ENCODE assay signal across 19 mouse cellular contexts in the genomic region with DNA sequence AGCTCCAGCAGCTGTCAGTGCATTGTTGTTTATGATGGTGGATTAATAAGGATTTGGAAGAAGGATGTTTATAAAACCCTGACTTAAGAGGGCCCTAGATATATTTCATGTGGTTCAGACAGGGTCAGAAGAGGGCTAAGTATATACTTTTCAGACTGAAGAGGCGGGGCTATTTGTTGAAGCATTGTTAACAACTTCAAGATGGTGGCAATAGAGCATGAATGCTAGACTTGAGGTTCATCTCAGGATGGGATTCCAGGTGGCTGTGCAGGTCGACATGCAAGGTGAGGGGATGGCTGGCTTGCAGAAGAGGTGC. TPM values are rescaled to one million over a fixed set of nuclear protein-coding genes. Genes with fewer than 3 reads are reported as not detected.
DNase-seq lines count a peak whose midpoint lies in the region; ATAC-seq and TF ChIP-seq lines count a peak whose summit lies in the region.
"Had no signal": no experiment of that assay in that cellular context is flagged by ENCODE, and none has a peak within 500 bp of the region (broad histone marks: within the 10 kb centered on the region; RNA-seq: fewer than 3 reads in every experiment).

No protein-coding gene starts in this region.

- TF ChIP-seq CTCF in layer of hippocampus, adult 2 months (conservative IDR thresholded peaks at IDR 0.05), result no peak
- no peak for TF ChIP-seq CTCF in intestine, postnatal 0 days (IDR thresholded peaks at IDR 0.05; ENCODE audit: low read depth)
- TF ChIP-seq CTCF in stomach, postnatal 0 days (IDR thresholded peaks at IDR 0.05; ENCODE audit: low read depth), result no peak
- no peak for TF ChIP-seq CTCF in kidney, adult 2 months (conservative IDR thresholded peaks at IDR 0.05; ENCODE audit: insufficient read depth, insufficient read length, low read depth, low read length)

- DNase-seq in heart, postnatal 25 days (ENCODE audit: low spot score), result no peak
- DNase-seq in layer of hippocampus, adult 2 months (ENCODE audit: low spot score in 2 of 2), result no peak
- no peak for DNase-seq in layer of hippocampus, adult 8-10 months (ENCODE audit: low spot score in 2 of 2)
- DNase-seq in stomach, postnatal 0 days (ENCODE audit: low spot score), result no peak
- no peak for DNase-seq in kidney, adult 2 months
- DNase-seq in gastrocnemius, postnatal 10 days, result no peak
- DNase-seq: adrenal gland, postnatal 14 days; cerebellum, adult 11-12 months; cerebellum, adult 9-10 months; cerebellum, postnatal 25 days; heart, adult 2 months; heart, postnatal 4 days had no signal

- H3K9ac ChIP-seq in heart, embryonic 13.5 days, result no peak overlapping the region
- no peak overlapping the region for H3K9ac ChIP-seq in intestine, postnatal 0 days (ENCODE audit: low read depth, low read length)
- H3K9ac ChIP-seq in stomach, postnatal 0 days (ENCODE audit: low read length), result no peak overlapping the region
- H3K9ac ChIP-seq: embryonic facial prominence, embryonic 12.5 days; forebrain, embryonic 15.5 days; hindbrain, embryonic 13.5 days had no signal

- 79% methylated on average over 2 of the region's 2 CpGs for WGBS in heart, embryonic 13.5 days
- WGBS in intestine, postnatal 0 days, result 68% methylated on average over 2 of the region's 2 CpGs
- 44% methylated on average over 2 of the region's 2 CpGs for WGBS in stomach, postnatal 0 days
- WGBS in kidney, adult 2 months, result 79% methylated on average over 2 of the region's 2 CpGs

- no peak for TF ChIP-seq POLR2A in kidney, adult 2 months (IDR thresholded peaks at IDR 0.05; ENCODE audit: low read depth, low read length)

- TF ChIP-seq EP300 in stomach, postnatal 0 days (optimal IDR thresholded peaks at IDR 0.05), result no peak

- H3K36me3 ChIP-seq in heart, embryonic 13.5 days, result no peaks in the 10 kb centered on the region
- H3K36me3 ChIP-seq in intestine, postnatal 0 days (ENCODE audit: control insufficient read depth, insufficient read depth), result peaks cover 72% of the 10 kb centered on the region
- H3K36me3 ChIP-seq in stomach, postnatal 0 days (ENCODE audit: control insufficient read depth, insufficient read depth, low read length), result peaks cover 9% of the 10 kb centered on the region
- no peaks in the 10 kb centered on the region for H3K36me3 ChIP-seq in kidney, adult 2 months (ENCODE audit: control insufficient read depth, insufficient read depth, low read length)
- H3K36me3 ChIP-seq: embryonic facial prominence, embryonic 12.5 days; forebrain, embryonic 15.5 days; hindbrain, embryonic 13.5 days had no signal

- peaks cover 45% of the 10 kb centered on the region for H3K4me1 ChIP-seq in heart, embryonic 13.5 days
- H3K4me1 ChIP-seq in intestine, postnatal 0 days (replicated peaks; ENCODE audit: control insufficient read depth, insufficient read depth, low read length), result peaks cover 6% of the 10 kb centered on the region; the same call in 1 of the 2 replicates
- H3K4me1 ChIP-seq in stomach, postnatal 0 days (replicated peaks; ENCODE audit: control insufficient read depth, insufficient read depth), result no peaks in the 10 kb centered on the region
- H3K4me1 ChIP-seq in kidney, adult 2 months (ENCODE audit: control insufficient read depth, insufficient read depth, low read length), result no peaks in the 10 kb centered on the region
- H3K4me1 ChIP-seq: forebrain, embryonic 15.5 days; hindbrain, embryonic 13.5 days had no signal

- no peaks in the 10 kb centered on the region for H3K27me3 ChIP-seq in heart, embryonic 13.5 days (replicated peaks)
- no peaks in the 10 kb centered on the region for H3K27me3 ChIP-seq in intestine, postnatal 0 days (replicated peaks; ENCODE audit: control insufficient read depth, insufficient read depth, low read length)
- no peaks in the 10 kb centered on the region for H3K27me3 ChIP-seq in stomach, postnatal 0 days (ENCODE audit: control insufficient read depth, insufficient read depth, low read length)
- H3K27me3 ChIP-seq in kidney, adult 2 months (replicated peaks; ENCODE audit: control insufficient read depth, insufficient read depth, low read length), result no peaks in the 10 kb centered on the region
- H3K27me3 ChIP-seq: embryonic facial prominence, embryonic 12.5 days; forebrain, embryonic 15.5 days; hindbrain, embryonic 13.5 days; Patski had no signal

- no peak overlapping the region for H3K4me2 ChIP-seq in heart, embryonic 13.5 days
- no peak overlapping the region for H3K4me2 ChIP-seq in intestine, postnatal 0 days (replicated peaks; ENCODE audit: low read depth)
- H3K4me2 ChIP-seq in stomach, postnatal 0 days (replicated peaks; ENCODE audit: low read depth), result no peak overlapping the region
- H3K4me2 ChIP-seq: embryonic facial prominence, embryonic 12.5 days; forebrain, embryonic 15.5 days; hindbrain, embryonic 13.5 days had no signal

- H3K4me3 ChIP-seq in heart, embryonic 13.5 days, result no peak overlapping the region
- no peak overlapping the region for H3K4me3 ChIP-seq in layer of hippocampus, adult 2 months
- no peak overlapping the region for H3K4me3 ChIP-seq in intestine, postnatal 0 days (ENCODE audit: low read depth, low read length)
- H3K4me3 ChIP-seq in stomach, postnatal 0 days (ENCODE audit: low read depth, low read length), result no peak overlapping the region
- H3K4me3 ChIP-seq in kidney, adult 2 months (ENCODE audit: insufficient read depth, low read depth, low read length), result no peak overlapping the region
- H3K4me3 ChIP-seq: embryonic facial prominence, embryonic 12.5 days; forebrain, embryonic 15.5 days; heart, adult 2 months; hindbrain, embryonic 13.5 days had no signal

- no peaks in the 10 kb centered on the region for H3K9me3 ChIP-seq in heart, embryonic 13.5 days
- H3K9me3 ChIP-seq in intestine, postnatal 0 days (ENCODE audit: control insufficient read depth), result no peaks in the 10 kb centered on the region
- no peaks in the 10 kb centered on the region for H3K9me3 ChIP-seq in stomach, postnatal 0 days (ENCODE audit: control insufficient read depth, low read length)
- H3K9me3 ChIP-seq: embryonic facial prominence, embryonic 12.5 days; forebrain, embryonic 15.5 days; hindbrain, embryonic 13.5 days had no signal

- H3K27ac ChIP-seq in heart, embryonic 13.5 days (replicated peaks), result peak overlapping the region; percentile 68
- peak overlapping the region; percentile 76 for H3K27ac ChIP-seq in layer of hippocampus, adult 2 months
- peak overlapping the region; percentile 50; the same call in 1 of the 2 replicates for H3K27ac ChIP-seq in intestine, postnatal 0 days (ENCODE audit: low read depth, low read length)
- H3K27ac ChIP-seq in stomach, postnatal 0 days (replicated peaks), result peak overlapping the region; percentile 74
- no peak overlapping the region for H3K27ac ChIP-seq in kidney, adult 2 months (ENCODE audit: insufficient read depth, low read depth, low read length)
- H3K27ac ChIP-seq: embryonic facial prominence, embryonic 12.5 days; forebrain, embryonic 15.5 days; heart, adult 2 months; hindbrain, embryonic 13.5 days had no signal

- intact Hi-C loops in heart, postnatal 25 days (cut with DNase I), result no loop called here

- ATAC-seq in heart, embryonic 13.5 days (ENCODE audit: extremely low read depth, insufficient number of reproducible peaks, low FRiP score, low TSS enrichment), result no peak
- ATAC-seq in intestine, postnatal 0 days, result no peak
- ATAC-seq in stomach, postnatal 0 days (ENCODE audit: low FRiP score, low TSS enrichment), result no peak
- ATAC-seq: activated CD4-positive, CD25-positive, alpha-beta regulatory T cell, adult 4 months; forebrain, embryonic 15.5 days; Patski had no signal

RNA-seq across cellular contexts. Expression of gene Hacd2, which starts 37.2 kb away (rescaled TPM):
- 58.1 and 71.5 TPM in 2 replicates for polyA plus RNA-seq in heart, embryonic 13.5 days (2015; fragmentation: Nextera tagmentation; extraction: Ambion mirVana)
- total RNA-seq in heart, postnatal 25 days (2021), result 10 to 100 TPM in 1 of 2 experiments, 1 to 10 TPM in 1; 7.4 to 11.5 TPM
- total RNA-seq in layer of hippocampus, adult 2 months (2021), result 10 to 100 TPM; 32.7 to 41.7 TPM
- 10 to 100 TPM; 40.4 to 48.4 (median 43.5) TPM for total RNA-seq in layer of hippocampus, adult 8-10 months (2022)
- 78.7 and 80.2 TPM in 2 replicates for polyA plus RNA-seq in intestine, postnatal 0 days (2015; fragmentation: Nextera tagmentation; extraction: Ambion mirVana)
- 99.6 and 107 TPM in 2 replicates for polyA plus RNA-seq in stomach, postnatal 0 days (2015; fragmentation: Nextera tagmentation; extraction: Ambion mirVana)
- polyA plus RNA-seq in kidney, adult 2 months (2012; rRNA removed), result 68.4 and 70.8 TPM in 2 replicates
- 1 to 10 TPM; 3.2 to 4.8 TPM for total RNA-seq in gastrocnemius, postnatal 10 days (2021)
